Mouse (Mus musculus) midbrain, embryonic 11.5 days (tissue): ENCODE measurements around the gene Ugt1a6b. TPM values are rescaled to one million over a fixed set of nuclear protein-coding genes. Genes with fewer than 3 reads are reported as not detected.

Experiments
- ATAC-seq: fragments of 200-750 bp; cut with Nextera tagmentation; 2 replicates; pipeline ENCODE4 v1.8.0; 2017; ENCODE audit warnings: moderate TSS enrichment, moderate library complexity; ENCODE audit not compliant: low FRiP score
- DNase-seq: peaks from one replicate; pipeline ENCODE4 v3.0.0; 2015; ENCODE audit warnings: low spot score; ENCODE audit errors: missing footprints
- H3K27ac ChIP-seq: fragments of 300-500 bp; sonication (generic); 2 replicates; pipeline ENCODE4 v1.5.1; 2014; ENCODE audit warnings: low read depth, low read length
- H3K27me3 ChIP-seq: fragments of 300-500 bp; sonication (generic); 2 replicates; pipeline ENCODE4 v1.6.1; 2014; ENCODE audit warnings: mild to moderate bottlenecking, low read length, moderate library complexity, mixed read lengths; ENCODE audit not compliant: control insufficient read depth, insufficient read depth
- H3K36me3 ChIP-seq: fragments of 300-500 bp; sonication (generic); 2 replicates; pipeline ENCODE4 v1.6.1; 2014; ENCODE audit warnings: mild to moderate bottlenecking, low read length, moderate library complexity, mixed read lengths; ENCODE audit not compliant: control insufficient read depth, insufficient read depth
- H3K4me1 ChIP-seq: fragments of 300-500 bp; sonication (generic); 2 replicates; pipeline ENCODE4 v1.6.1; 2014; ENCODE audit warnings: low read length; ENCODE audit not compliant: control insufficient read depth, insufficient read depth
- H3K4me2 ChIP-seq: fragments of 300-500 bp; sonication (generic); 2 replicates; pipeline ENCODE4 v1.6.1; 2014; ENCODE audit warnings: mild to moderate bottlenecking, moderate library complexity
- H3K4me3 ChIP-seq: fragments of 300-500 bp; sonication (generic); 2 replicates; pipeline ENCODE4 v1.5.1; 2014; ENCODE audit warnings: low read depth, low read length
- H3K9ac ChIP-seq: fragments of 300-500 bp; sonication (generic); 2 replicates; pipeline ENCODE4 v1.6.1; 2014; ENCODE audit warnings: low read length
- H3K9me3 ChIP-seq: fragments of 300-500 bp; sonication (generic); 2 replicates; pipeline ENCODE4 v1.6.1; 2016; ENCODE audit warnings: low read length; ENCODE audit not compliant: control insufficient read depth
- WGBS: fragments of 180-500 bp; shearing (Covaris S2); extraction: QIAGEN DNeasy Blood & Tissue Kit; methylation state at CpG from one replicate; pipeline ENCODE4 v1.1.7; 2014; 5-methylcytosine and 5-hydroxymethylcytosine counted together
- polyA plus RNA-seq: library from polyadenylated mRNA; unstranded; fragments of >200 nt; fragmentation: Nextera tagmentation; extraction: Ambion mirVana; gene quantifications from 2 replicates; pipeline ENCODE4 v1.2.1, GENCODE M21; 2014

The Ugt1a6b gene
- polyA plus RNA-seq, 1 experiment from 2014 or later, result not detected

DNA sequence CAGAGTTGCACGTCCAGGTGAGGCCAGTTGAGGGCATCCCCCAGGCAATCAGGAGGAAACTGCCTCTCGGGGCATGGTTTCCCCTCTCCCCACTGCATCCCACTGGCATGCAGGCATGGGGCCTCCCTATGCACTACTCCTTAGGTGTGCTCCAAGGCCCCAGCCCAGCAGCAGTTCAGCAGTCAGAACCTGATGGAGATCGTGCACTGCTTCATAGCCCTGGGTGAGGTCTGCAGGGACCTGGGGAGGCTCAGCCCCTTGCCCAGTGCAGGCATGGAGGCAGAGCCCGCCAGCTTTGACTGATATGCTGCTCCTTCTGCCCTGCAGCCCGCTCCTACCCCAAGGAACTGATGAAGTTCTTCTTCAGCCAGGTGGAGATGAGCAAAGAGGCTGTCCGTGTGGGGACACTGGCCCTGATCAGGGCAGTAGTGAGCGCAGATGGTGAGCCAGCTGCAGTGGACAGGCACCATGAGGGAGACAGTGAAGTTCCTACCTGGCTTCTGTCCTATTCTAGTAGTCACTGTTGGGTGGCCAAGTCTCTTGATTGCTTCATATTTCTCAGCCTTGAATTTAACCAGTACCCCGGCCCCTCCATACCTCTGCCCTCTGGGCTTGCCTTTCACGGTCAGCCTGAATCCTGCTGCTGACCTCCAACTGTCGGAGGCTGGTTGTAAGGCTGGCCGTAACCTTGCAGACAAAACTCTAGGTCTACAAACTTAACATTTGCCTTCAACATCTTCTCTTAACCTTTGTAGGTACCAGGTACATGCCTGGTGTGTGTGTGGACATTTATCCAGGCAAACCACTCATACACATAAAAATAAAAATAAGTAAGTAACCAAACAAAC is 132.2 kb downstream of the Ugt1a6b start:
- Histone ChIP-seq H3K4me2 (no peak overlapping the region), H3K9me3 (peaks cover 97% of the 10 kb centered on the region), H3K9ac (no peak overlapping the region), H3K27me3 (no peaks in the 10 kb centered on the region), H3K4me1 (no peaks in the 10 kb centered on the region), H3K4me3 (no peak overlapping the region), H3K36me3 (no peaks in the 10 kb centered on the region), H3K27ac (no peak overlapping the region)
- WGBS, result 64% methylated on average over 11 of the region's 11 CpGs
- no peak for DNase-seq
- ATAC-seq, result peak; percentile 3; the same call in 1 of the 2 replicates

DNA sequence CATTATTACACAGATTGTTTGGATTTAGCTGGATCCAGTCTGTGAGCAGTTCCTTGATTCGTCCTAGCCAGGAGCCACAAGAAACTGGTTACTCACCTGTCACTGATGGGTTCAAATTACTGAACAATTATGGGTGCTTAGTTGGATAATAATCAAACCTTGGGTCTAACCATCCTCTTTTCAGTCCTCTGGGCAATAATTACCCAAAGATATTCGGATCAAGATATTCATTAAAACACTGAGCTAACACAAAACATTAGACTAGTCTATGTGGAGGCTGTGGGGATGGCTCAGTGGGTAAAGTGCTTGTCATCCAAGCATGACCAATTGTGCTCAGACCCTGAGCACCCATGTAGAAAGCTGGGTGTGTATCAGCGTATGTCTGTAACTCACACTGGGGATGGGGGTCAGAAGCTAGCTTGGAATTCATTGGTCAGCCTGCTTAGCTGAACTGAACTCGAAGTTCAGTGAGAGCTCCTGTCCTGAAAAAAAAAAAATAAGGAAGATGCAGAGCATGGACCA is 132.9 kb downstream of the Ugt1a6b start:
- Histone ChIP-seq H3K27me3 (no peaks in the 10 kb centered on the region), H3K9ac (no peak overlapping the region), H3K36me3 (0 out of 2 replicates have a peak, but pooled peaks cover 2% of the 10 kb centered on the region), H3K4me2 (no peak overlapping the region), H3K27ac (no peak overlapping the region), H3K4me1 (no peaks in the 10 kb centered on the region), H3K9me3 (peaks cover 97% of the 10 kb centered on the region), H3K4me3 (no peak overlapping the region)
- 64% methylated on average over 4 of the region's 4 CpGs for WGBS
- DNase-seq (no peak), ATAC-seq (no peak)

DNA sequence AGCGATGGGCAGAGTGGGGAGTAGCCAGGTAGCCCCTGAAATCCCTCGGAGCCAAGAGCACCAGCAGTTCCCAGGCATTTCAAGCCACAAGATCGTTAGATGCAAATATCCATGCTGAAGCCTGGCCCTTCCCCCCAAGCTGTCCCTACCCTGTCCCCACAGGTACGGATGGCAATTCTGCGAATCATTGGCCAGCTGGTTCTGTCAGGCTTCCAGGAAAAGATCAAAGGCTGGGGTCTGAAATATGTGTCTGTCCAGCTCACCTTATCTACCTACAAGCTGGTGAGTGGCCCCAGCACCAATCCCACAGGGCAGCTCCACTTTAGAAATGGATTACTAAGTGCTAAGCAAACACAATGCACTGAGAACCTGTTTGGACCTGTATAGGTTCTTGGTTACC is 134.3 kb downstream of the Ugt1a6b start:
- H3K36me3 ChIP-seq, result 0 out of 2 replicates have a peak, but pooled peaks cover 2% of the 10 kb centered on the region
- no peak overlapping the region for H3K9ac ChIP-seq
- no peaks in the 10 kb centered on the region for H3K27me3 ChIP-seq
- WGBS, result 80% methylated on average over 5 of the region's 5 CpGs
- DNase-seq, result no peak
- no peaks in the 10 kb centered on the region for H3K4me1 ChIP-seq
- H3K27ac ChIP-seq, result no peak overlapping the region
- H3K4me2 ChIP-seq, result no peak overlapping the region
- ATAC-seq, result no peak
- peaks cover 92% of the 10 kb centered on the region for H3K9me3 ChIP-seq
- H3K4me3 ChIP-seq, result no peak overlapping the region

DNA sequence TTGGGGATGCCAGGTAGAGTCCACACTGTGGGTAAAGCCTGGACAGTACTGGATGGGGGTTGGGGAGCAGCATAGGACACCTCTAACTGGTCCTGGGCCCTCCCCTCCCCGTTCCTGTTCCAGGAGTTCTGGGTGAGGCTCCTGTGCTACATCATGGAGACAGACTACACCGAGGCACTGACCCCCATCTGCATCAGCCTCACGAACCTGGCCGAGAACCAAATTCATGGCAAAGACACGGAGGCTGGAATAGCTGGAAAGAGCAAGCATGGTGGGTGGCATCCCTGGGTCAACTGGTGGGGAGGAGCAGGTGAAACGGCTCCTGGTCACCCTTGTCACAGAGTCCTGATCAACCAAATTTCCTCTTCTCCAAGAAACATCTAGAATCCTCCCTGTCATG is 135.7 kb downstream of the Ugt1a6b start:
- H3K4me3 ChIP-seq, result no peak overlapping the region
- H3K9ac ChIP-seq, result no peak overlapping the region
- DNase-seq (no peak), ATAC-seq (no peak)
- 78% methylated on average over 6 of the region's 6 CpGs for WGBS
- peaks cover 91% of the 10 kb centered on the region for H3K9me3 ChIP-seq
- no peaks in the 10 kb centered on the region for H3K27me3 ChIP-seq
- H3K4me1 ChIP-seq, result no peaks in the 10 kb centered on the region
- H3K27ac ChIP-seq, result no peak overlapping the region
- H3K36me3 ChIP-seq, result 0 out of 2 replicates have a peak, but pooled peaks cover 2% of the 10 kb centered on the region
- no peak overlapping the region for H3K4me2 ChIP-seq

DNA sequence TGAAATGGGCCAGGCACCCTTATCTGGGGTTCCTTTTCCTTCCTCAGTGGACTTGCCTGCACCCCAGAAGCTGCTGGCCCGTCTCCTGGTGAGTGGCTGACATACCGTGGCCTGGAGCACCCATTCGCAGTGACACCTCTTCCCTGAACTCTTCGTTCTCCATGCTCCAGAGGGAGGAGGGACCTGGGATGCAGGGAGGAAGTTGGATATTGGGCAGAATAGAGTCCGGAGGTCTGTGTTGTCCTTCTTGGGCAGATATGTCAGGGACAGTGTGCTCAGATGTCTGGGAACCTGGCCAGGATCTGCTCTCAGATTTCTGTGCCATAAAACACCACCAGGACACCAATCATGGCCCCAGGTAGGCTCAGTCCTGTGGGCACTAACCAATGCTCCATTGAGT is 137.0 kb downstream of the Ugt1a6b start:
- no peak overlapping the region for H3K9ac ChIP-seq
- no peak overlapping the region for H3K4me2 ChIP-seq
- no peaks in the 10 kb centered on the region for H3K4me1 ChIP-seq
- no peak overlapping the region for H3K4me3 ChIP-seq
- no peak overlapping the region for H3K27ac ChIP-seq
- H3K27me3 ChIP-seq, result no peaks in the 10 kb centered on the region
- H3K36me3 ChIP-seq, result 0 out of 2 replicates have a peak, but pooled peaks cover 2% of the 10 kb centered on the region
- DNase-seq (no peak), ATAC-seq (no peak)
- H3K9me3 ChIP-seq, result peaks cover 91% of the 10 kb centered on the region
- WGBS, result 75% methylated on average over 5 of the region's 5 CpGs

DNA sequence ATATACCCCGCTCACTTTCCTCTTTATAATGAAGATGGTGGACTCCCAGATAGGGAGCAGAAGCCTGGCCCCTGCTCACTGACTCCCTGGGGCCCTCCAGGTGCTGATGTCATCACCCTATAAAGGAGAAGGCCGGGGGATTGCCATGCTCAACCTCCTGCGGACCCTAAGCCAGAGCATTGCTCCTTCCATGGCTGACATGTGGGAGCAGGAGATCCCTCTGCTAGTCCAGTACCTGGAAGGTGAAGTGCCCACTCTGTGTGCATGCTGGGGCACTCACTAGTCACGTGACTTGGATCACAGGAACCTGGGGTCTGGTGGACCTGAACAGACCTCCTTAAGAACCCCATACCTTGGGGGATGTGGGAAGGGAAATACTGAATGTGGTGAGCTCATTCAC is 137.5 kb downstream of the Ugt1a6b start:
- Histone ChIP-seq H3K36me3 (0 out of 2 replicates have a peak, but pooled peaks cover 2% of the 10 kb centered on the region), H3K27ac (no peak overlapping the region), H3K9ac (no peak overlapping the region), H3K9me3 (peaks cover 91% of the 10 kb centered on the region), H3K4me2 (no peak overlapping the region), H3K27me3 (no peaks in the 10 kb centered on the region), H3K4me3 (no peak overlapping the region), H3K4me1 (no peaks in the 10 kb centered on the region)
- 0 out of 2 replicates have a peak, but pooled peaks have one; percentile 1 for ATAC-seq
- no peak for DNase-seq
- WGBS, result 73% methylated on average over 4 of the region's 4 CpGs

DNA sequence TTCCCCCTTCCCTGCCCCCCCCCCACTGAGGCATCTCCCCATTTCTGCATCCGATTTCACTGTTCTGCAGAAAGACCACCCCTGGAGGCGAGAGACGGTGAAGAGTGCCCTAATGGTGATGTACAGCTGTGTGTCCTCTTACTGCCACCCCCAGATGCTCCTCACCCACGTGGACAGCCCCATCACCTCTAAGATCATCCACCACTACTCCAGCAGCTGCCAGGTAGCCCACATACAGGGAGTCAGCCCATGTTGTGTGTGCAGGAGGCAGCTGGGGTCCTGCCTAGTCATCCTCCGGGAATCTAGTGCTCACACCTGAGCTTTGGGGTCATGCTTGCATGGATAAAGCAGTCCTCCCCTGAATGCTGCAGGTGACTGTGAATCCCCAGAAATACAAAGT is 140.8 kb downstream of the Ugt1a6b start:
- Histone ChIP-seq H3K4me1 (no peaks in the 10 kb centered on the region), H3K27ac (no peak overlapping the region), H3K9ac (no peak overlapping the region), H3K9me3 (peaks cover 94% of the 10 kb centered on the region), H3K4me2 (no peak overlapping the region), H3K4me3 (no peak overlapping the region), H3K27me3 (no peaks in the 10 kb centered on the region), H3K36me3 (0 out of 2 replicates have a peak, but pooled peaks cover 2% of the 10 kb centered on the region)
- no peak for DNase-seq
- WGBS, result 71% methylated on average over 5 of the region's 5 CpGs
- no peak for ATAC-seq

DNA sequence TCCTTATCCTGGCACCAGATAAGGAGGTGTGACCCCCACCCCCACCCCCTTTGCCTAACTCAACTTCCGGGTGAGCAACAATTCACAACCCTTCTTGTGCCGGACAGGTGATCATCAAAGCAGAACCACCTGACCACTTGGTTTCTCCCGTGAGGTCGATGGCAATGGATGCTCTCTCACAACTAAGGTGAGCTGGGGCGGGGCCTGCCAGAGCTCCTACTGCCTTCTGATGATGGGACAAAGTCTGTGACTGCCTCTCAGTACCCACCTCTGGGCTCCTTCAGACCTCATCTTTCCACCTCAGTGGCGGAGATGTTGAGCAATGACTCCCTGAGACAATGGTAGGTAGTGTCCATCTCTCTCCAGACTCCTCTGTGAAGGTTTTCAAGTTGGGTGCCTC is 142.8 kb downstream of the Ugt1a6b start:
- Histone ChIP-seq H3K9ac (no peak overlapping the region), H3K4me2 (no peak overlapping the region), H3K4me1 (no peaks in the 10 kb centered on the region), H3K4me3 (no peak overlapping the region), H3K27me3 (no peaks in the 10 kb centered on the region), H3K9me3 (peaks cover 94% of the 10 kb centered on the region), H3K27ac (no peak overlapping the region), H3K36me3 (no peaks in the 10 kb centered on the region)
- DNase-seq, result no peak
- 77% methylated on average over 6 of the region's 6 CpGs for WGBS
- ATAC-seq, result no peak

DNA sequence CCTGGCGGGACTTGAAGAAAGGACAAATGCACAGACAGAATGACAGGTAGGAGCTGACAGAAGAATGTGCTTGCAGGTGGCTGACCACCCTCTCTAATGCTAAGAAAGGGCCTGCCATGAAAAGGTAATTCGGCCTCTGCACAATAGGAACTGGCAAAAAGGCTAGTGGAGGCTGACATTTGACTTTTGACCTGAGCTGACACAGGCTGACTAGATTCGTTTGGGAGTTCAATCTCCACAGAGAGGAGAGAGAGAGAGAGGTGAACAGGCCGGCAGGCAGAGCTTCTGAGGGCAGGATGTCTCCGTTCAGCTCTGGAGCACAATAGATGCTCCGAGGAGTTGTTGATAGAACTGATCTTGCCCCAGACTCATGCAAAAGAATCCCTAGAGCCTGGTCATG is 143.3 kb downstream of the Ugt1a6b start:
- H3K4me1 ChIP-seq, result no peaks in the 10 kb centered on the region
- ATAC-seq (no peak), DNase-seq (no peak)
- H3K9ac ChIP-seq, result no peak overlapping the region
- H3K27me3 ChIP-seq, result no peaks in the 10 kb centered on the region
- peaks cover 94% of the 10 kb centered on the region for H3K9me3 ChIP-seq
- no peak overlapping the region for H3K27ac ChIP-seq
- H3K36me3 ChIP-seq, result no peaks in the 10 kb centered on the region
- H3K4me2 ChIP-seq, result no peak overlapping the region
- WGBS, result 50% methylated on average over 6 of the region's 6 CpGs
- no peak overlapping the region for H3K4me3 ChIP-seq
